ENCODE assay signal across 16 mouse cellular contexts in genomic region chr14:8320528-8320927, GRCm38 (mm10). TPM values are rescaled to one million over a fixed set of nuclear protein-coding genes. Genes with fewer than 3 reads are reported as not detected.
"Had no signal": no experiment of that assay in that cellular context is flagged by ENCODE, and none has a peak within 500 bp of the region (broad histone marks: within the 10 kb centered on the region; RNA-seq: fewer than 3 reads in every experiment).

No protein-coding gene starts in this region.

- DNase-seq: layer of hippocampus, postnatal 36 days; left cerebral cortex, postnatal 4 days; liver, postnatal 0 days; lung, embryonic 14.5 days; retina, postnatal 1 day; right cerebral cortex, postnatal 25 days; spleen, adult 18-20 months; thymus, adult 18-20 months; thymus, postnatal 36 days had no signal

RNA-seq across cellular contexts. Expression of gene Fam107a, which starts 2.7 kb away (rescaled TPM):
- total RNA-seq: monocyte, adult 5-6 weeks; neutrophil, adult 5-6 weeks had no signal

RNA-seq across cellular contexts. Expression of gene Oit1, which starts 58.0 kb away (rescaled TPM):
- total RNA-seq: layer of hippocampus, adult 8-10 months; layer of hippocampus, postnatal 10 days; layer of hippocampus, postnatal 36 days; left cerebral cortex, adult 2 months; left cerebral cortex, postnatal 14 days; left cerebral cortex, postnatal 4 days; megakaryocyte, adult 5-6 weeks; monocyte, adult 5-6 weeks; neutrophil, adult 5-6 weeks had no signal
